Mouse (Mus musculus): ENCODE measurements around the gene Rbm47. TPM values are rescaled to one million over a fixed set of nuclear protein-coding genes. Genes with fewer than 3 reads are reported as not detected.

The Rbm47 gene
- polyA plus RNA-seq, 1 experiment, result 12.7 TPM

- Histone ChIP-seq H3K27me3 (ENCODE audit: control insufficient read depth, insufficient read depth, low read length) (no peaks in the 10 kb centered on the region), H3K4me1 (replicated peaks; ENCODE audit: control insufficient read depth, insufficient read depth, low read length) (peaks cover 12% of the 10 kb centered on the region), H3K36me3 (ENCODE audit: control insufficient read depth, insufficient read depth, low read length) (no peaks in the 10 kb centered on the region), H3K4me3 (ENCODE audit: control insufficient read depth, insufficient read depth, low read length) (no peak overlapping the region), H3K27ac (ENCODE audit: control insufficient read depth, insufficient read depth, low read length) (no peak overlapping the region)
- no peak for DNase-seq
- TF ChIP-seq POLR2A (IDR thresholded peaks at IDR 0.05; ENCODE audit: control insufficient read depth, extremely low read depth, insufficient read depth, low read length, poor library complexity) (no peak), CTCF (IDR thresholded peaks at IDR 0.05; ENCODE audit: borderline replicate concordance, control insufficient read depth, extremely low read depth, insufficient read depth, low read length, poor library complexity) (no peak)
- 51% methylated on average over 16 of the region's 16 CpGs for WGBS
These were observed 167.8 kb downstream of the Rbm47 start for GRCm38 (mm10) chr5:66005041-66005678.

- DNase-seq, result no peak
- TF ChIP-seq CTCF (IDR thresholded peaks at IDR 0.05; ENCODE audit: borderline replicate concordance, control insufficient read depth, extremely low read depth, insufficient read depth, low read length, poor library complexity) (no peak), POLR2A (IDR thresholded peaks at IDR 0.05; ENCODE audit: control insufficient read depth, extremely low read depth, insufficient read depth, low read length, poor library complexity) (no peak)
- Histone ChIP-seq H3K27me3 (ENCODE audit: control insufficient read depth, insufficient read depth, low read length) (no peaks in the 10 kb centered on the region), H3K36me3 (ENCODE audit: control insufficient read depth, insufficient read depth, low read length) (no peaks in the 10 kb centered on the region), H3K4me1 (replicated peaks; ENCODE audit: control insufficient read depth, insufficient read depth, low read length) (peaks cover 14% of the 10 kb centered on the region), H3K4me3 (ENCODE audit: control insufficient read depth, insufficient read depth, low read length) (no peak within 1 kb of the TSS), H3K27ac (ENCODE audit: control insufficient read depth, insufficient read depth, low read length) (no peak within 1 kb of the TSS)
- 87% methylated on average over 14 of the region's 14 CpGs for WGBS
These were observed 168.6 kb downstream of the Rbm47 start, which contains the start of gene 9130230L23Rik for GRCm38 (mm10) chr5:66004134-66004925. 9130230L23Rik (minus strand) TSS chr5:66004285.

DNA sequence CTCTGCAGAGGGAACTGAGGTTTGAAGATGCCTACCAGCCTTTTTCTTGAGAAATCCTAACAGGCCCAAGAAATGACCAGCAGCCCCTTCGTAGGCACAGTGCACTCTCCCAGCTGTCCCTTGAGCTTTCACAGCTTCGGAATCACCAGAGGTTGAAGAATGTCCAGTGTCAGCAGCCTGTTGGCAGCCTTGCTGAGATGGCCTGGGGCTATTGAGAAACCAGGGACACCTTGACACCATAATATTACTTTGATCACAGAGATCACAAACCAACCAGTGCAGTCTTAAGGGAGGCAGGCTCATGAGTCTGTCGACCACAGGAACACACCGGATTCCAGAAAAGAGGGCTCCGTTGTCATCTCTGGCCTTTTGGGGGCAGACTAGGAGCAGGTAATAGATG is 171.7 kb downstream of the Rbm47 start:
- no peak overlapping the region; the same call in 1 of the 2 replicates for H3K27ac ChIP-seq (ENCODE audit: control insufficient read depth, insufficient read depth, low read length)
- 71% methylated on average over 5 of the region's 5 CpGs for WGBS
- TF ChIP-seq POLR2A (IDR thresholded peaks at IDR 0.05; ENCODE audit: control insufficient read depth, extremely low read depth, insufficient read depth, low read length, poor library complexity), result no peak
- TF ChIP-seq CTCF (IDR thresholded peaks at IDR 0.05; ENCODE audit: borderline replicate concordance, control insufficient read depth, extremely low read depth, insufficient read depth, low read length, poor library complexity), result no peak
- H3K4me3 ChIP-seq (ENCODE audit: control insufficient read depth, insufficient read depth, low read length), result no peak overlapping the region
- H3K36me3 ChIP-seq (ENCODE audit: control insufficient read depth, insufficient read depth, low read length), result no peaks in the 10 kb centered on the region
- peaks cover 14% of the 10 kb centered on the region for H3K4me1 ChIP-seq (replicated peaks; ENCODE audit: control insufficient read depth, insufficient read depth, low read length)
- H3K27me3 ChIP-seq (ENCODE audit: control insufficient read depth, insufficient read depth, low read length), result no peaks in the 10 kb centered on the region
- no peak for DNase-seq

- TF ChIP-seq CTCF (IDR thresholded peaks at IDR 0.05; ENCODE audit: borderline replicate concordance, control insufficient read depth, extremely low read depth, insufficient read depth, low read length, poor library complexity), result no peak
- no peak for TF ChIP-seq POLR2A (IDR thresholded peaks at IDR 0.05; ENCODE audit: control insufficient read depth, extremely low read depth, insufficient read depth, low read length, poor library complexity)
- H3K4me1 ChIP-seq (replicated peaks; ENCODE audit: control insufficient read depth, insufficient read depth, low read length), result peaks cover 14% of the 10 kb centered on the region
- H3K27me3 ChIP-seq (ENCODE audit: control insufficient read depth, insufficient read depth, low read length), result no peaks in the 10 kb centered on the region
- no peak for DNase-seq
- no peak overlapping the region for H3K27ac ChIP-seq (ENCODE audit: control insufficient read depth, insufficient read depth, low read length)
- no peak overlapping the region for H3K4me3 ChIP-seq (ENCODE audit: control insufficient read depth, insufficient read depth, low read length)
- no peaks in the 10 kb centered on the region for H3K36me3 ChIP-seq (ENCODE audit: control insufficient read depth, insufficient read depth, low read length)
- 23% methylated on average over 6 of the region's 6 CpGs for WGBS
These were observed 172.3 kb downstream of the Rbm47 start for GRCm38 (mm10) chr5:66000567-66001125.

DNA sequence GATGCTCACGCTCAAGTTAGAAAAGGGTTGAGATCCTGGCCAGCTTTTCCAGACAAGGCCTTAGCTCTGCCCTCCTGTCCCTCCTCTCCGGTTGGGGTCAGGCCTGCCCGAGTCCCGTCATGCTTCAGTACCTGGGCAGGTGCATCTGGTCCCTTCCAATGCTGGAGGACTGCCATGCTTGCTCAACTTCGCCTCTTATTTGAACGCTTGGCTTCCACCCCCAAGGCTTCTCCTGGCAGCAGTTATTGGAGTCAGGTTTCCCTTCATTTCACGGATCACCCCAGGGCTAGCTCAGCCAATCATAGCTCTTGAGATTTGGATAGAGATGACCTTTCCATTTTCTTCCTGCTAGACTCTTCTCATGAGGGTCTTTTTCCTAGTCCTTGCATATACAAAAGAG is 172.8 kb downstream of the Rbm47 start:
- no peak for DNase-seq
- H3K4me1 ChIP-seq (replicated peaks; ENCODE audit: control insufficient read depth, insufficient read depth, low read length), result peaks cover 12% of the 10 kb centered on the region
- H3K36me3 ChIP-seq (ENCODE audit: control insufficient read depth, insufficient read depth, low read length), result no peaks in the 10 kb centered on the region
- TF ChIP-seq POLR2A (IDR thresholded peaks at IDR 0.05; ENCODE audit: control insufficient read depth, extremely low read depth, insufficient read depth, low read length, poor library complexity) (no peak), CTCF (IDR thresholded peaks at IDR 0.05; ENCODE audit: borderline replicate concordance, control insufficient read depth, extremely low read depth, insufficient read depth, low read length, poor library complexity) (no peak)
- no peak overlapping the region for H3K27ac ChIP-seq (ENCODE audit: control insufficient read depth, insufficient read depth, low read length)
- no peaks in the 10 kb centered on the region for H3K27me3 ChIP-seq (ENCODE audit: control insufficient read depth, insufficient read depth, low read length)
- no peak overlapping the region for H3K4me3 ChIP-seq (ENCODE audit: control insufficient read depth, insufficient read depth, low read length)
- WGBS, result 91% methylated on average over 7 of the region's 7 CpGs

DNA sequence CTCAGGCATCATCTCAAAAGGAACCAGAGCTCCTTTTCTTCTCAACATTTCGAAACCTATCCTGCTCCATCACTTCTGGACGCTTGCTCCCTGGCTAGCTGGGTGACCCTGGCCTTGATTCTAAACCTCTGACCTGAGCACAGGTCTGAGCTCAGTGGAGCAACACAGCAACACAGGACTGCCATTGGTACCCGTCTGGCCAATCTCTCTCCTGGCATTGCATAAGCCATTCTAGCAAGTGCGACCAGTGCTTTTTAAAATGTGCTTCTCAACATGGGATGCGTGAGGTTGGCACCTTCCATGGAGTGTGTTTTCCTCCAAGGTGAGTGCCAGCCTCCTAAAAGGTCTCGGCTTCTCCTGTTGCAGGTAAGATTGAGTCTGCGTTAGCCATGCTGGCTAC is 173.8 kb downstream of the Rbm47 start:
- peaks cover 11% of the 10 kb centered on the region for H3K4me1 ChIP-seq (replicated peaks; ENCODE audit: control insufficient read depth, insufficient read depth, low read length)
- WGBS, result 96% methylated on average over 7 of the region's 7 CpGs
- H3K27ac ChIP-seq (ENCODE audit: control insufficient read depth, insufficient read depth, low read length), result no peak overlapping the region
- H3K4me3 ChIP-seq (ENCODE audit: control insufficient read depth, insufficient read depth, low read length), result no peak overlapping the region
- no peaks in the 10 kb centered on the region for H3K27me3 ChIP-seq (ENCODE audit: control insufficient read depth, insufficient read depth, low read length)
- DNase-seq, result no peak
- H3K36me3 ChIP-seq (ENCODE audit: control insufficient read depth, insufficient read depth, low read length), result no peaks in the 10 kb centered on the region
- TF ChIP-seq POLR2A (IDR thresholded peaks at IDR 0.05; ENCODE audit: control insufficient read depth, extremely low read depth, insufficient read depth, low read length, poor library complexity) (no peak), CTCF (IDR thresholded peaks at IDR 0.05; ENCODE audit: borderline replicate concordance, control insufficient read depth, extremely low read depth, insufficient read depth, low read length, poor library complexity) (no peak)

Data from thymus, adult 2 months (tissue).